Mouse (Mus musculus): ENCODE results near the gene Gm10717. TPM values are rescaled to one million over a fixed set of nuclear protein-coding genes. Genes with fewer than 3 reads are reported as not detected.
"Not testable (repeated sequence)": the region's sequence is repeated elsewhere in the genome, so short reads cannot be mapped to it uniquely, and the experiment has no call there.

Gene Gm10717
- polyA plus RNA-seq, 1 experiment from 2014 or later = 0.44 TPM

GRCm38 (mm10) chr9:3012054-3012621, 13.1 kb upstream of the Gm10717 start:
- not testable (repeated sequence) for H3K27me3 ChIP-seq (ENCODE audit: control insufficient read depth, insufficient read depth, low read depth, low read length); H3K27ac ChIP-seq (ENCODE audit: low read length); H3K9ac ChIP-seq (ENCODE audit: low read length); H3K4me3 ChIP-seq (ENCODE audit: low read length); H3K4me1 ChIP-seq (replicated peaks; ENCODE audit: control insufficient read depth, insufficient read depth, low read length); H3K9me3 ChIP-seq (ENCODE audit: control insufficient read depth, low read length); H3K36me3 ChIP-seq (ENCODE audit: control insufficient read depth, insufficient read depth, low read length); H3K4me2 ChIP-seq (ENCODE audit: low read depth, low read length)
- 77% methylated on average over 2 of the region's 7 CpGs for WGBS
- 0 out of 2 replicates have a peak, but pooled peaks have one; percentile 21 for ATAC-seq (ENCODE audit: low read depth)

- not testable (repeated sequence) for H3K4me2 ChIP-seq (ENCODE audit: low read depth, low read length); H3K9me3 ChIP-seq (ENCODE audit: control insufficient read depth, low read length); H3K4me1 ChIP-seq (replicated peaks; ENCODE audit: control insufficient read depth, insufficient read depth, low read length); H3K27ac ChIP-seq (ENCODE audit: low read length); H3K36me3 ChIP-seq (ENCODE audit: control insufficient read depth, insufficient read depth, low read length); H3K9ac ChIP-seq (ENCODE audit: low read length); H3K4me3 ChIP-seq (ENCODE audit: low read length); H3K27me3 ChIP-seq (ENCODE audit: control insufficient read depth, insufficient read depth, low read depth, low read length)
- no CpG with 5 or more reads among the region's 11 CpGs for WGBS
- peak; percentile 51 for ATAC-seq (ENCODE audit: low read depth)
Observed at GRCm38 (mm10) chr9:3012733-3013279, 12.4 kb upstream of the Gm10717 start, which contains the start of gene Gm10721. Gm10721 (plus strand) TSS chr9:3013140.

- not testable (repeated sequence) for H3K9me3 ChIP-seq (ENCODE audit: control insufficient read depth, low read length); H3K27ac ChIP-seq (ENCODE audit: low read length); H3K4me3 ChIP-seq (ENCODE audit: low read length); H3K9ac ChIP-seq (ENCODE audit: low read length); H3K4me2 ChIP-seq (ENCODE audit: low read depth, low read length); H3K4me1 ChIP-seq (replicated peaks; ENCODE audit: control insufficient read depth, insufficient read depth, low read length); H3K36me3 ChIP-seq (ENCODE audit: control insufficient read depth, insufficient read depth, low read length); H3K27me3 ChIP-seq (ENCODE audit: control insufficient read depth, insufficient read depth, low read depth, low read length); ATAC-seq (ENCODE audit: low read depth)
- 66% methylated on average over 4 of the region's 9 CpGs for WGBS
Observed at GRCm38 (mm10) chr9:3015354-3015753, 9.9 kb upstream of the Gm10717 start, which contains the start of gene Gm10720. Gm10720 (plus strand) TSS chr9:3015654.

GRCm38 (mm10) chr9:3015896-3016295, 9.3 kb upstream of the Gm10717 start:
- H3K4me2 ChIP-seq (ENCODE audit: low read depth, low read length); H3K9ac ChIP-seq (ENCODE audit: low read length); ATAC-seq (ENCODE audit: low read depth); H3K4me3 ChIP-seq (ENCODE audit: low read length); H3K27ac ChIP-seq (ENCODE audit: low read length); H3K4me1 ChIP-seq (replicated peaks; ENCODE audit: control insufficient read depth, insufficient read depth, low read length); H3K36me3 ChIP-seq (ENCODE audit: control insufficient read depth, insufficient read depth, low read length); H3K9me3 ChIP-seq (ENCODE audit: control insufficient read depth, low read length); H3K27me3 ChIP-seq (ENCODE audit: control insufficient read depth, insufficient read depth, low read depth, low read length): not testable (repeated sequence)
- 71% methylated on average over 4 of the region's 6 CpGs for WGBS

GRCm38 (mm10) chr9:3017108-3017507, 8.1 kb upstream of the Gm10717 start, which contains the start of gene Gm10719:
Gm10719 (plus strand) TSS chr9:3017408.
- no CpG with 5 or more reads among the region's 9 CpGs for WGBS
- not testable (repeated sequence) for ATAC-seq (ENCODE audit: low read depth); H3K9me3 ChIP-seq (ENCODE audit: control insufficient read depth, low read length)

GRCm38 (mm10) chr9:3018944-3019343, 6.3 kb upstream of the Gm10717 start:
- H3K9ac ChIP-seq (ENCODE audit: low read length); H3K4me2 ChIP-seq (ENCODE audit: low read depth, low read length); H3K4me1 ChIP-seq (replicated peaks; ENCODE audit: control insufficient read depth, insufficient read depth, low read length); ATAC-seq (ENCODE audit: low read depth); H3K9me3 ChIP-seq (ENCODE audit: control insufficient read depth, low read length); H3K36me3 ChIP-seq (ENCODE audit: control insufficient read depth, insufficient read depth, low read length); H3K27ac ChIP-seq (ENCODE audit: low read length); H3K27me3 ChIP-seq (ENCODE audit: control insufficient read depth, insufficient read depth, low read depth, low read length); H3K4me3 ChIP-seq (ENCODE audit: low read length): not testable (repeated sequence)
- 66% methylated on average over 9 of the region's 9 CpGs for WGBS

More at GRCm38 (mm10) chr9:3017108-3017507, 8.1 kb upstream of the Gm10717 start, which contains the start of gene Gm10719:
- H3K4me3 ChIP-seq (ENCODE audit: low read length); H3K27ac ChIP-seq (ENCODE audit: low read length); H3K36me3 ChIP-seq (ENCODE audit: control insufficient read depth, insufficient read depth, low read length); H3K27me3 ChIP-seq (ENCODE audit: control insufficient read depth, insufficient read depth, low read depth, low read length); H3K9ac ChIP-seq (ENCODE audit: low read length); H3K4me1 ChIP-seq (replicated peaks; ENCODE audit: control insufficient read depth, insufficient read depth, low read length); H3K4me2 ChIP-seq (ENCODE audit: low read depth, low read length): not testable (repeated sequence)

- not testable (repeated sequence) for H3K4me2 ChIP-seq (ENCODE audit: low read depth, low read length); H3K36me3 ChIP-seq (ENCODE audit: control insufficient read depth, insufficient read depth, low read length); H3K9me3 ChIP-seq (ENCODE audit: control insufficient read depth, low read length); H3K4me1 ChIP-seq (replicated peaks; ENCODE audit: control insufficient read depth, insufficient read depth, low read length); H3K27me3 ChIP-seq (ENCODE audit: control insufficient read depth, insufficient read depth, low read depth, low read length); H3K27ac ChIP-seq (ENCODE audit: low read length); H3K9ac ChIP-seq (ENCODE audit: low read length); H3K4me3 ChIP-seq (ENCODE audit: low read length)
- WGBS = 81% methylated on average over 11 of the region's 19 CpGs
- peak; percentile 63 for ATAC-seq (ENCODE audit: low read depth)
Observed at GRCm38 (mm10) chr9:3019835-3020727, 5.1 kb upstream of the Gm10717 start.

- WGBS = 69% methylated on average over 9 of the region's 13 CpGs
- H3K9me3 ChIP-seq (ENCODE audit: control insufficient read depth, low read length); H3K4me2 ChIP-seq (ENCODE audit: low read depth, low read length); H3K27ac ChIP-seq (ENCODE audit: low read length); H3K4me3 ChIP-seq (ENCODE audit: low read length); H3K27me3 ChIP-seq (ENCODE audit: control insufficient read depth, insufficient read depth, low read depth, low read length); H3K36me3 ChIP-seq (ENCODE audit: control insufficient read depth, insufficient read depth, low read length); ATAC-seq (ENCODE audit: low read depth); H3K9ac ChIP-seq (ENCODE audit: low read length); H3K4me1 ChIP-seq (replicated peaks; ENCODE audit: control insufficient read depth, insufficient read depth, low read length): not testable (repeated sequence)
Observed at GRCm38 (mm10) chr9:3022316-3023008, 2.8 kb upstream of the Gm10717 start.

All from lung, embryonic 16.5 days (tissue).